Mouse (Mus musculus) heart, postnatal 0 days (tissue): ENCODE measurements around the gene 2010300C02Rik.

Experiments used
- CTCF ChIP-seq: IDR thresholded peaks from 2 replicates; pipeline ENCODE4 v1.5.1; 2016; ENCODE audit warnings: antibody characterized with exemption, control low read depth, low read depth
- EP300 ChIP-seq: IDR thresholded peaks from 2 replicates; pipeline ENCODE4 v1.6.1; 2016; ENCODE audit warnings: antibody characterized with exemption, low read depth

GRCm38 (mm10) chr1:37721092-37721491 is 1.2 kb upstream of the 2010300C02Rik start:
- TF ChIP-seq CTCF (no peak), EP300 (no peak)
